In genomic region chr10:7212537-7212936, GRCm38 (mm10) we compare ENCODE assay signal across 8 mouse cellular contexts. TPM values are rescaled to one million over a fixed set of nuclear protein-coding genes. Genes with fewer than 3 reads are reported as not detected.
DNase-seq lines count a peak whose midpoint lies in the region; ATAC-seq lines count a peak whose summit lies in the region.

No protein-coding gene starts in this region.

- no peaks in the 10 kb centered on the region for H3K36me3 ChIP-seq in embryonic facial prominence, embryonic 13.5 days
- no peaks in the 10 kb centered on the region for H3K36me3 ChIP-seq in hindbrain, embryonic 16.5 days (ENCODE audit: control insufficient read depth, insufficient read depth, low read length)
- no peaks in the 10 kb centered on the region for H3K36me3 ChIP-seq in stomach, embryonic 16.5 days (ENCODE audit: control insufficient read depth, insufficient read depth, low read length)

- H3K4me3 ChIP-seq in embryonic facial prominence, embryonic 13.5 days: peak overlapping the region; percentile 81
- H3K4me3 ChIP-seq in hindbrain, embryonic 16.5 days (ENCODE audit: low read length): peak overlapping the region; percentile 86
- peak overlapping the region; percentile 89 for H3K4me3 ChIP-seq in stomach, embryonic 16.5 days (replicated peaks; ENCODE audit: low read length)

- intact Hi-C loops in gastrocnemius, postnatal 36 days (cut with DNase I): loop anchor here (5.0 kb wide), 2 partner anchors 60 to 100 kb away; no protein-coding TSS in a partner anchor

- H3K4me2 ChIP-seq in embryonic facial prominence, embryonic 13.5 days: peak overlapping the region; percentile 85
- peak overlapping the region; percentile 98 for H3K4me2 ChIP-seq in hindbrain, embryonic 16.5 days (ENCODE audit: low read length)
- H3K4me2 ChIP-seq in stomach, embryonic 16.5 days (ENCODE audit: low read depth, low read length): peak overlapping the region; percentile 57

- H3K9me3 ChIP-seq in embryonic facial prominence, embryonic 13.5 days: no peaks in the 10 kb centered on the region
- H3K9me3 ChIP-seq in hindbrain, embryonic 16.5 days (ENCODE audit: control insufficient read depth, low read length): no peaks in the 10 kb centered on the region
- no peaks in the 10 kb centered on the region for H3K9me3 ChIP-seq in stomach, embryonic 16.5 days (replicated peaks; ENCODE audit: control insufficient read depth, low read length)

- 5% methylated on average over 10 of the region's 10 CpGs for WGBS in embryonic facial prominence, embryonic 13.5 days
- WGBS in hindbrain, embryonic 16.5 days: 19% methylated on average over 10 of the region's 10 CpGs
- WGBS in stomach, embryonic 16.5 days: 2% methylated on average over 10 of the region's 10 CpGs

- ATAC-seq in embryonic facial prominence, embryonic 13.5 days (ENCODE audit: insufficient number of reproducible peaks, insufficient read depth, low FRiP score, low TSS enrichment, low read depth): no peak
- peak; percentile 34 for ATAC-seq in hindbrain, embryonic 16.5 days
- ATAC-seq in stomach, embryonic 16.5 days (ENCODE audit: insufficient read depth, low FRiP score): peak; percentile 45

- peak overlapping the region; percentile 87 for H3K9ac ChIP-seq in embryonic facial prominence, embryonic 13.5 days
- peak overlapping the region; percentile 78 for H3K9ac ChIP-seq in hindbrain, embryonic 16.5 days (ENCODE audit: low read depth, low read length)
- peak overlapping the region; percentile 91 for H3K9ac ChIP-seq in stomach, embryonic 16.5 days (ENCODE audit: low read length)

- H3K4me1 ChIP-seq in embryonic facial prominence, embryonic 13.5 days: peaks cover 36% of the 10 kb centered on the region
- H3K4me1 ChIP-seq in hindbrain, embryonic 16.5 days (ENCODE audit: control insufficient read depth, insufficient read depth, low read depth, low read length): peaks cover 8% of the 10 kb centered on the region
- peaks cover 41% of the 10 kb centered on the region for H3K4me1 ChIP-seq in stomach, embryonic 16.5 days (ENCODE audit: control insufficient read depth, insufficient read depth, low read length)

- DNase-seq in gastrocnemius, postnatal 10 days: peak; percentile 13
- DNase-seq in gastrocnemius, postnatal 36 days: no peak
- peak; percentile 77 for DNase-seq in CD4-positive, CD25-positive, alpha-beta regulatory T cell, adult 2 months (ENCODE audit: low read depth, low spot score)
- DNase-seq in lung, postnatal 10 days: peak; percentile 76
- DNase-seq in ovary, adult 18-20 months (ENCODE audit: low spot score): no peak

- no peaks in the 10 kb centered on the region for H3K27me3 ChIP-seq in embryonic facial prominence, embryonic 13.5 days
- no peaks in the 10 kb centered on the region for H3K27me3 ChIP-seq in hindbrain, embryonic 16.5 days (replicated peaks; ENCODE audit: control insufficient read depth, insufficient read depth, low read length)
- no peaks in the 10 kb centered on the region for H3K27me3 ChIP-seq in stomach, embryonic 16.5 days (ENCODE audit: control insufficient read depth, insufficient read depth, low read length)

- peak overlapping the region; percentile 91 for H3K27ac ChIP-seq in embryonic facial prominence, embryonic 13.5 days
- H3K27ac ChIP-seq in hindbrain, embryonic 16.5 days (ENCODE audit: low read depth, low read length): peak overlapping the region; percentile 75
- H3K27ac ChIP-seq in stomach, embryonic 16.5 days (ENCODE audit: low read length): peak overlapping the region; percentile 96

RNA-seq across cellular contexts. Expression of gene Cnksr3, which starts 0.5 kb away (rescaled TPM):
- total RNA-seq in gastrocnemius, postnatal 10 days (2021): 1 to 10 TPM; 7.2 to 8.8 TPM
- 1 to 10 TPM; 4.6 to 4.7 TPM for total RNA-seq in gastrocnemius, postnatal 36 days (2021)
- polyA plus RNA-seq in embryonic facial prominence, embryonic 13.5 days (2015; fragmentation: Nextera tagmentation; extraction: Ambion mirVana): 11.1 and 11.6 TPM in 2 replicates
- polyA plus RNA-seq in hindbrain, embryonic 16.5 days (2015; fragmentation: Nextera tagmentation; extraction: Ambion mirVana): 3.7 and 4.2 TPM in 2 replicates
- polyA plus RNA-seq in stomach, embryonic 16.5 days (2015; fragmentation: Nextera tagmentation; extraction: Ambion mirVana): 14.1 and 14.8 TPM in 2 replicates

Comparison
In these comparisons a context has a peak if more than half of its experiments do, and no peak if none do; other contexts are left out.
1. DNase-seq: peak in gastrocnemius, postnatal 10 days (single experiment), CD4-positive, CD25-positive, alpha-beta regulatory T cell, adult 2 months (single experiment) and lung, postnatal 10 days (single experiment); none in gastrocnemius, postnatal 36 days (0 of 2) and ovary, adult 18-20 months (single experiment).
2. Peak in every context shown above with its lines, with median percentiles within 50 percentile points of each other: H3K27ac ChIP-seq, H3K4me2 ChIP-seq, H3K4me3 ChIP-seq and H3K9ac ChIP-seq.